Mouse (Mus musculus): ENCODE measurements around the gene Ilf3.
A peak's percentile ranks its signal among the peaks of the same experiment; 100 is the strongest.
"Not testable (repeated sequence)": the region's sequence is repeated elsewhere in the genome, so short reads cannot be mapped to it uniquely, and the experiment has no call there.

Ilf3 gene

GRCm38 (mm10) chr9:21367357-21368111 lies at the start of gene Ilf3:
Ilf3 (plus strand) TSS chr9:21367871.
- peak; percentile 99 for DNase-seq

GRCm38 (mm10) chr9:21318792-21319191 lies 48.9 kb upstream of the Ilf3 start:
- DNase-seq: no peak

GRCm38 (mm10) chr9:21319503-21319902 lies 48.2 kb upstream of the Ilf3 start:
- DNase-seq: no peak

GRCm38 (mm10) chr9:21320280-21320618 lies 47.4 kb upstream of the Ilf3 start:
- DNase-seq: no peak

- DNase-seq: peak; percentile 85 to 95
Measured at GRCm38 (mm10) chr9:21320619-21321512, 46.8 kb upstream of the Ilf3 start, which contains the start of gene Slc44a2. Slc44a2 (plus strand) TSS chr9:21320698.

GRCm38 (mm10) chr9:21321513-21321835 lies 46.2 kb upstream of the Ilf3 start:
- peak; percentile 66 to 72 for DNase-seq

GRCm38 (mm10) chr9:21322211-21322916 lies 45.3 kb upstream of the Ilf3 start:
- DNase-seq: peak in 1 of 2 experiments; percentile 40

GRCm38 (mm10) chr9:21322917-21323297 lies 44.8 kb upstream of the Ilf3 start:
- DNase-seq: not testable (repeated sequence)

GRCm38 (mm10) chr9:21324269-21324668 lies 43.4 kb upstream of the Ilf3 start:
- DNase-seq: no peak

GRCm38 (mm10) chr9:21327569-21327968 lies 40.1 kb upstream of the Ilf3 start:
- no peak for DNase-seq

- peak in 1 of 2 experiments; percentile 32 for DNase-seq
Measured at GRCm38 (mm10) chr9:21328041-21328440, 39.6 kb upstream of the Ilf3 start.

GRCm38 (mm10) chr9:21329041-21329440 lies 38.6 kb upstream of the Ilf3 start:
- no peak for DNase-seq

GRCm38 (mm10) chr9:21329699-21330289 lies 37.9 kb upstream of the Ilf3 start:
- no peak for DNase-seq

GRCm38 (mm10) chr9:21331365-21332140 lies 36.1 kb upstream of the Ilf3 start:
- no peak for DNase-seq

GRCm38 (mm10) chr9:21332161-21333061 lies 35.3 kb upstream of the Ilf3 start:
- DNase-seq: no peak

GRCm38 (mm10) chr9:21333523-21333922 lies 34.1 kb upstream of the Ilf3 start:
- no peak for DNase-seq

- no peak for DNase-seq
Measured at GRCm38 (mm10) chr9:21334747-21335146, 32.9 kb upstream of the Ilf3 start.

GRCm38 (mm10) chr9:21335391-21335790 lies 32.3 kb upstream of the Ilf3 start:
- DNase-seq: no peak

- no peak for DNase-seq
Measured at GRCm38 (mm10) chr9:21336491-21336890, 31.2 kb upstream of the Ilf3 start.

GRCm38 (mm10) chr9:21337652-21338051 lies 30.0 kb upstream of the Ilf3 start:
- DNase-seq: no peak

GRCm38 (mm10) chr9:21340411-21340810 lies 27.3 kb upstream of the Ilf3 start:
- DNase-seq: no peak
